Mouse (Mus musculus) heart, postnatal 0 days (tissue): Measurements from ENCODE around the gene Adcy7.

Source experiments
- CTCF ChIP-seq: IDR thresholded peaks from 2 replicates; pipeline ENCODE4 v1.5.1; 2016; ENCODE audit warnings: antibody characterized with exemption, control low read depth, low read depth
- EP300 ChIP-seq: IDR thresholded peaks from 2 replicates; pipeline ENCODE4 v1.6.1; 2016; ENCODE audit warnings: antibody characterized with exemption, low read depth

DNA sequence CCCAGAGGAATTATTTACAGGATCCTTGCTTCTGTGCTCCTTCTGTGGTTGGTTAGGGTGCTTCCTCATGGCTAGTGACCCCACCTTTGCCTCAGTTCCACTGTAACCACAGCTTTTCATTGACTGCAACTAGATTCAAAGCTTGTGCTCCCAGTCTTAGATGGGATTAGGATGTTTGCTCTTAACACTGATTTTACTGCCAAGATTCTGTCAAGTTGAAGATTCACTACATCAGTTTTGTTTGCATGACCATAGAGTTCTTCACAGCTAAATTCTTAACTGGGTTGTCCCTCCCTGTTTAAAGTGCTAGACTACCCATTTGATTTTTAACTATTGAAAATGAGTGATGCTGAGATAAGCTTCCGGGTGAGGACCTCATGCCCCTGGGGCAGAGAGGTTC, 43.9 kb upstream of the Adcy7 start:
- TF ChIP-seq CTCF (no peak), EP300 (no peak)
